Mouse (Mus musculus) brown adipose tissue, adult 24 weeks (tissue): Measurements from ENCODE around the gene Arpc4. TPM values are rescaled to one million over a fixed set of nuclear protein-coding genes. Genes with fewer than 3 reads are reported as not detected.
A peak's percentile ranks its signal among the peaks of the same experiment; 100 is the strongest.

Experiments
- H3K27ac ChIP-seq: fragments of 200-500 bp; replicated peaks from 2 replicates; pipeline ENCODE4 v1.5.1; 2012; ENCODE audit warnings: low read depth, mild to moderate bottlenecking, low read length
- H3K4me1 ChIP-seq: fragments of 200-500 bp; 2 replicates; pipeline ENCODE4 v1.6.1; 2012; ENCODE audit warnings: low read length, mixed read lengths; ENCODE audit not compliant: control insufficient read depth, insufficient read depth, insufficient read length
- H3K4me3 ChIP-seq: fragments of 200-500 bp; 2 replicates; pipeline ENCODE4 v1.5.1; 2012; ENCODE audit warnings: low read depth, mild to moderate bottlenecking, low read length, moderate library complexity; ENCODE audit not compliant: insufficient read depth
- polyA plus RNA-seq: library from polyadenylated mRNA; stranded (reverse); fragments of >200 nt; gene quantifications from 2 replicates; pipeline ENCODE4 v1.2.4, GENCODE M21; 2012; ENCODE audit not compliant: missing spikeins, insufficient read depth, insufficient read length

The Arpc4 gene
- polyA plus RNA-seq, 1 experiment, result 98.1 TPM

- H3K4me1 ChIP-seq, result peaks cover 4% of the 10 kb centered on the region; the same call in 1 of the 2 replicates
- H3K4me3 ChIP-seq, result no peak overlapping the region
- no peak overlapping the region for H3K27ac ChIP-seq
These were observed 27.4 kb upstream of the Arpc4 start for GRCm38 (mm10) chr6:113350538-113350937.

- no peak overlapping the region for H3K27ac ChIP-seq
- H3K4me1 ChIP-seq, result peaks cover 4% of the 10 kb centered on the region; the same call in 1 of the 2 replicates
- no peak overlapping the region for H3K4me3 ChIP-seq
These were observed 26.8 kb upstream of the Arpc4 start for GRCm38 (mm10) chr6:113351161-113351560.

GRCm38 (mm10) chr6:113351653-113352052 lies 26.3 kb upstream of the Arpc4 start:
- Histone ChIP-seq H3K27ac (no peak overlapping the region), H3K4me1 (peaks cover 4% of the 10 kb centered on the region; the same call in 1 of the 2 replicates), H3K4me3 (no peak overlapping the region)

- peaks cover 4% of the 10 kb centered on the region; the same call in 1 of the 2 replicates for H3K4me1 ChIP-seq
- no peak overlapping the region for H3K27ac ChIP-seq
- H3K4me3 ChIP-seq, result no peak overlapping the region
These were observed 25.1 kb upstream of the Arpc4 start for GRCm38 (mm10) chr6:113352820-113353219.

- peaks cover 4% of the 10 kb centered on the region; the same call in 1 of the 2 replicates for H3K4me1 ChIP-seq
- peak overlapping the region; percentile 26; the same call in 1 of the 2 replicates for H3K27ac ChIP-seq
- H3K4me3 ChIP-seq, result no peak overlapping the region
These were observed 24.2 kb upstream of the Arpc4 start for GRCm38 (mm10) chr6:113353696-113354095.

GRCm38 (mm10) chr6:113361476-113361875 lies 16.4 kb upstream of the Arpc4 start:
- no peaks in the 10 kb centered on the region for H3K4me1 ChIP-seq
- no peak overlapping the region for H3K4me3 ChIP-seq
- no peak overlapping the region for H3K27ac ChIP-seq

GRCm38 (mm10) chr6:113362241-113362640 lies 15.7 kb upstream of the Arpc4 start:
- Histone ChIP-seq H3K27ac (no peak overlapping the region), H3K4me3 (no peak overlapping the region), H3K4me1 (no peaks in the 10 kb centered on the region)

- no peaks in the 10 kb centered on the region for H3K4me1 ChIP-seq
- H3K27ac ChIP-seq, result no peak overlapping the region
- H3K4me3 ChIP-seq, result no peak overlapping the region
These were observed 13.3 kb upstream of the Arpc4 start for GRCm38 (mm10) chr6:113364518-113365135.

GRCm38 (mm10) chr6:113366639-113367038 lies 11.3 kb upstream of the Arpc4 start:
- no peaks in the 10 kb centered on the region for H3K4me1 ChIP-seq
- H3K4me3 ChIP-seq, result no peak overlapping the region
- H3K27ac ChIP-seq, result no peak overlapping the region

GRCm38 (mm10) chr6:113367574-113367973 lies 10.3 kb upstream of the Arpc4 start:
- H3K27ac ChIP-seq, result no peak overlapping the region
- no peak overlapping the region for H3K4me3 ChIP-seq
- H3K4me1 ChIP-seq, result no peaks in the 10 kb centered on the region

GRCm38 (mm10) chr6:113368124-113368523 lies 9.8 kb upstream of the Arpc4 start:
- Histone ChIP-seq H3K27ac (no peak overlapping the region), H3K4me3 (no peak overlapping the region)

GRCm38 (mm10) chr6:113368577-113368976 lies 9.3 kb upstream of the Arpc4 start:
- Histone ChIP-seq H3K4me3 (no peak overlapping the region), H3K27ac (no peak overlapping the region), H3K4me1 (no peaks in the 10 kb centered on the region)

More at GRCm38 (mm10) chr6:113368124-113368523, 9.8 kb upstream of the Arpc4 start:
- H3K4me1 ChIP-seq, result no peaks in the 10 kb centered on the region

GRCm38 (mm10) chr6:113370194-113370929 lies 7.6 kb upstream of the Arpc4 start:
- Histone ChIP-seq H3K4me3 (no peak overlapping the region), H3K27ac (no peak overlapping the region), H3K4me1 (no peaks in the 10 kb centered on the region)

- Histone ChIP-seq H3K4me1 (no peaks in the 10 kb centered on the region), H3K4me3 (no peak overlapping the region), H3K27ac (no peak overlapping the region)
These were observed 4.4 kb upstream of the Arpc4 start for GRCm38 (mm10) chr6:113373491-113373890.

- peak overlapping the region; percentile 61 for H3K4me3 ChIP-seq
These were observed 781 bp upstream of the Arpc4 start for GRCm38 (mm10) chr6:113377172-113377495.

GRCm38 (mm10) chr6:113379246-113379645 lies 1.3 kb downstream of the Arpc4 start:
- Histone ChIP-seq H3K4me1 (peaks cover 4% of the 10 kb centered on the region; the same call in 1 of the 2 replicates), H3K4me3 (peak overlapping the region; percentile 49), H3K27ac (no peak overlapping the region; the same call in 1 of the 2 replicates)

More at GRCm38 (mm10) chr6:113377172-113377495, 781 bp upstream of the Arpc4 start:
- Histone ChIP-seq H3K27ac (peak overlapping the region; percentile 83), H3K4me1 (peaks cover 4% of the 10 kb centered on the region; the same call in 1 of the 2 replicates)
